Mouse (Mus musculus) bone marrow macrophage, adult 2 months (primary cell): ENCODE results near the gene Ulk4. TPM values are rescaled to one million over a fixed set of nuclear protein-coding genes. Genes with fewer than 3 reads are reported as not detected.

Experiments used
- H3K27ac ChIP-seq: 2 replicates; pipeline ENCODE4 v1.5.1; 2012; ENCODE audit warnings: low read depth, low read length; ENCODE audit not compliant: insufficient read depth
- H3K4me1 ChIP-seq: 2 replicates; pipeline ENCODE4 v1.6.1; 2012; ENCODE audit warnings: low read length; ENCODE audit not compliant: control insufficient read depth, insufficient read depth
- H3K4me3 ChIP-seq: 2 replicates; pipeline ENCODE4 v1.5.1; 2012; ENCODE audit warnings: mild to moderate bottlenecking, low read length, moderate library complexity; ENCODE audit not compliant: insufficient read depth
- CTCF ChIP-seq: IDR thresholded peaks from 2 replicates; pipeline ENCODE4 v1.5.1; 2012; ENCODE audit warnings: low read depth, mild to moderate bottlenecking, low read length, moderate library complexity
- POLR2A ChIP-seq: IDR thresholded peaks from 2 replicates; pipeline ENCODE4 v1.6.1; 2012; ENCODE audit warnings: mild to moderate bottlenecking, low read depth, low read length, borderline replicate concordance
- polyA plus RNA-seq: library from polyadenylated mRNA; stranded (reverse); fragments of >200 nt; gene quantifications from 2 replicates; pipeline ENCODE4 v1.2.4, GENCODE M21; 2012; ENCODE audit not compliant: missing spikeins, insufficient read depth, insufficient read length

Gene Ulk4
- polyA plus RNA-seq, 1 experiment = 1.3 TPM

DNA sequence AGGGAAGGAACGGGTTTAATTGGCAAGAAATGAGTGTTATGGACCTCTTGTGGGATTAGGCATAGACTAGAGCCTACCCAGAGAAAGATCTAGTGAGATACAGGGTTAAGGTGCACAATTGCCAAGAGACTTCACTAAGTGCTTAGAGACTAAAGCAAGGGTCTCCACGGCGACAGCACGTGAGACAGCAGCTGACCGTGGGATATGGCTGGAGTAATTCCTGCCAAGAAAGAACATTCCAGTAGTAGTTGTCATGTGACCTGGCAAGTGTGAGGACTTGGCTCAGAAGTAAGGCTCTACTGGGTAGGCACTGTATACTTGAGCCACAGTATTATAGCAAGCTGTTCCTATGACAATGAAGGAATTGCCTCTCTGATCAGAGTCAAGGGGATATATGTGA is 300.8 kb downstream of the Ulk4 start:
- no peak overlapping the region for H3K27ac ChIP-seq
- H3K4me3 ChIP-seq = no peak overlapping the region
- TF ChIP-seq POLR2A = no peak
- no peak for TF ChIP-seq CTCF
- no peaks in the 10 kb centered on the region for H3K4me1 ChIP-seq

DNA sequence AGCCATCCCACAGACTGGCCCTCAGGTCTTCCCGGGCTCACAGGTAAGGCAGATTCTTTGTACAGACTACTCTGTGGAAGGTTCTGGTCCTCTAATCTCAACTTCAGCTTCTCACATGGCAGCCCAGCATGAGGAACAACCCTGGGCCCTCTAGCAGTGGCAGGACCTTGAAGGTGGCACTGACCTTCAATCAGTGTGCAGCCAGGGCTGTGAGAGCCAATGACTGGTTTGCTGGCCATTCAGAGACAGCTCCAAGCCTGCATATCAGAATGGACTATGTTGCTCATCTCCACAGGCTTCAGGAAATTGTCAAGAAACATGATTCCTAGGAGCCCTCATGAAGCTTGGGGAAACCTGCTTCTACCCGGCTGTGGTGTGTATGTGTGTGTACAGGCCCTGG is 302.8 kb downstream of the Ulk4 start:
- Histone ChIP-seq H3K4me3 (no peak overlapping the region), H3K4me1 (no peaks in the 10 kb centered on the region), H3K27ac (no peak overlapping the region)
- TF ChIP-seq POLR2A (no peak), CTCF (no peak)

DNA sequence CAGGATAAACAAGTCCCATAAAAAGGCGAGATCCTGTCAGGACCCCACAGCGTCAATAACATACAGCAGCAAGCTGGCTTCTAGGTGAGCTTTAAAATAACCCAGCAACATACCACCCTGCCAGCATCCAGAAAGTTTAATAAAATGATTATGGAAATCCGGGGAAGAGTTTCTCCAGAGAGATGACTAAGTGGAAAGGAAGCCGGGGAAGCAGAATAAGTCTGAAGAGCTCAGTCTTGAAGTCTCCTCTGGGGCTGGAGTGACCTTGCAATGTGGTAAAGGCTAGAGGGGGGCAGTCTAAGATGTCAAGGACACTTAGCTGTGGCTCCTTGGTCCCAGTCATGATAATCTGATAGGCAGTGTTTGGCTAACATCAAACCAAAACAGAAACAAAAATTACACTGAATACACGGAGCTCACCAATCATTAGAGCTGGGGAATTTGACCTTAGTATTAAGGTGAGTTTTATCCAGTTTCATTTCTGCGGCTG is 303.9 kb downstream of the Ulk4 start:
- Histone ChIP-seq H3K4me1 (no peaks in the 10 kb centered on the region), H3K27ac (no peak overlapping the region), H3K4me3 (no peak overlapping the region)
- TF ChIP-seq CTCF = no peak

DNA sequence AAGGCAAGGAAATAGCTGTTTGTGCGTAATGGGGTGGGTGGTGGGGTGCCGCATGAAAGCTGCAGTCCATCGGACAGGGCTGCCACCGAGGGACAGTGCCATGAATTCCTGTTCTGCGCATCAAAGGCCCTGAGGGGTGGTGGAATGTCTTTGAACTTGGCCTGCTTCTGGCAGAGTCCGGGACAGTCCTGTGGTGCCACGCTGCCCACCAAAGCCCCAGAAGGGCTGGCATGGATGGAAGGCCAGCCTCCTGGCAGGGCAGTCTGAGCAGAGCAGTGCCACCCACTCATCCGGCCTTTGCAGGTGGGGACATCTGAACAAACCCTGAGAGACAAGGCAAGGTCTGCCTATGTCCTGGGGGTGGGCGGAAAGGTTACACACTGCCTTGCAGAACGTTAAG is 312.0 kb downstream of the Ulk4 start:
- TF ChIP-seq CTCF = no peak
- no peak for TF ChIP-seq POLR2A
- H3K4me1 ChIP-seq = peaks cover 6% of the 10 kb centered on the region; the same call in 1 of the 2 replicates
- H3K4me3 ChIP-seq = no peak overlapping the region
- H3K27ac ChIP-seq = no peak overlapping the region

DNA sequence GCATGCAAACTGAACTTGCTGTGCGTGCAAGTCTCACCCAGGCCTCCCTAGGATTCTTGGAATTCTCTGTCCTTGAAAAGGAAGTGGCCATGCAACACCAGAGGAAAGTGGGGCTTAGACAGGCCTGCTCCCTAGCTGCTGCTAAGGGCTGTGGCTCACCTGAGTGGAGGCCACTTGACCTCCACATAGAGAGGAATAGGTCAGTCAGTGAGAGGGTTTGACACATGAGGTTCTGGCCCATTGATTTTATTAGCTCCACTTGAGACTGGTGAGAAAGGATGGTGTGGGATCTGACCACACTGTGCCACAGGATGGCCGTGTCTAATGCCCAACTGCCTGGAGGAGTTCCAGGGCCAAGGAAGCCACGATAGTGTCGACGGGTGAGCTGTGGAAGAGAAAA is 312.8 kb downstream of the Ulk4 start:
- Histone ChIP-seq H3K4me3 (no peak overlapping the region), H3K27ac (no peak overlapping the region), H3K4me1 (peaks cover 6% of the 10 kb centered on the region; the same call in 1 of the 2 replicates)
- no peak for TF ChIP-seq POLR2A
- no peak for TF ChIP-seq CTCF

DNA sequence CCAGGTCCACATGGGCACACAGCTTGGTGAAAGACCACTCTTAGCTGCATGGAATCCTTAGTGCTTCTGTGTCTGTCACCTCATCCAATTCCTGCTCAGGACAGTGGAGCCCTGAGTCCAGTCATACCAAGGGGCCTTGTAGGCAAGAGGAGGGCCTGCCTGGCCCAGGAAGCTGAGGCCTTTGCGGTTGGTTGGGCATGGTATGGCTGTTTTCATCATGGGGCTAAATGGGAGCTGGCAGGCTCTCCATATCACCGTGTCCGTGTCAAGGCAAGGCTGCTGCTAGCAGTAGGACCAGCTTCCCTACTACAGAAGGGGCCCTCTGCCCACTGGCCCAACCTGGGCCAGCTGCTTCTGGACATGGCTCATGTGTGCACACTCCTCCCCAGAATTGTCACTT is 313.3 kb downstream of the Ulk4 start:
- Histone ChIP-seq H3K27ac (no peak overlapping the region), H3K4me3 (no peak overlapping the region), H3K4me1 (peaks cover 6% of the 10 kb centered on the region; the same call in 1 of the 2 replicates)
- TF ChIP-seq CTCF = no peak
- no peak for TF ChIP-seq POLR2A

DNA sequence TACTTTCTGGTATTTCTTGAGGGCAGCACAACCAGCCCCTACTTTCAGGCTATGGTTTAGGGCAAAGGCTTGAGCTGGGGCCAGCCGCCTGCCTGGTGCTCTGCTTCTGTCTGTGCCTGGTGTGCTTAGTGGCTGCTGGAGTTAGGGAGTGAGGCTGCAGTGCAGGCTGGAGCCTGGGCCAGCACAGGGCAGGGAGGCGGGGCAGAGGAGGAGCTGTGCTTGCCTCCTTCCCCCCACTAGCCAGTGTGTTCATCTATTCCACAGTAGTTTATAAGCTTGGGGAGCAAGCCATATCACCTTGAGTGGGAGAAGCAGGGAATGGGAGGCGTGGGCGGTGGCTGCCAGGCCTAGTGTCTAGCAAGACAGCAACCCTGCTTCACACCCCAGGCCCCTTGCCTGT is 313.9 kb downstream of the Ulk4 start:
- H3K27ac ChIP-seq = no peak overlapping the region
- H3K4me3 ChIP-seq = no peak overlapping the region
- TF ChIP-seq CTCF (no peak), POLR2A (no peak)
- H3K4me1 ChIP-seq = peaks cover 6% of the 10 kb centered on the region; the same call in 1 of the 2 replicates

DNA sequence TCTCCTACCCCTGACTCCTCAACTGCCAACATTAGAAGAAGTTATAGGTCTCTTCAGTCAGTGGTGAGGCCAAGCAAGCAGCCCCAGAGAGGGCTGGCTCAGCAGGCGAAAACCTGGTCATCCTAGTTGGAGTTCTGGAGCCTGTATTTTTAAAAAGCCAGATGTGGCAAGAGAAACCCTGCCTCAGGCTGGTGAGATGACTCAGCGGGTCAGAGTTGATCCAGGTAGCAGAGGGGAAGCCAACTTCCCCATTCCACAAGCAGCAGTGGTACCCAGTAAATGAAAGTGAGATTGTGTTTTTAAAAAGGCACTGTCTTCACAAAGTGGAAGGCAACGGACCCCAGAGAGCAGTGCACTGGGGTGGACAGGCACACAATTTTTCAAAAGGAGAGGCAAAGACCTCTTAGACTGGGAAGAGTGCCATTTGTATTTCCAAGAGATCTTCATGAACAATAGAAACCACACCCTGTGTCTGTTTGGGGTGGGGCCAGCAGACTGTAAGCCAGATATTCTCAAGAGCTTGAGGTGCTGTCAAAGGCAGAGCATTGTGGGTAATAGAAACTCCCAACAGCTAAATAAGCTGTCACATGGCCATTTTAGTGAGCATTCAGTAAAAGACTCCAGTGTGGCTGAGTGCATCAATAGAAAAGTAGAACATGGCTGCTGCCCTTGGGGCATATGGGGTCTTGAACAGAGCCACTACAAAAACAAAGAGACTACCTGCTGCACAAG is 314.9 kb downstream of the Ulk4 start:
- Histone ChIP-seq H3K4me1 (peaks cover 6% of the 10 kb centered on the region; the same call in 1 of the 2 replicates), H3K27ac (no peak overlapping the region), H3K4me3 (no peak overlapping the region)
- TF ChIP-seq CTCF (no peak), POLR2A (no peak)

DNA sequence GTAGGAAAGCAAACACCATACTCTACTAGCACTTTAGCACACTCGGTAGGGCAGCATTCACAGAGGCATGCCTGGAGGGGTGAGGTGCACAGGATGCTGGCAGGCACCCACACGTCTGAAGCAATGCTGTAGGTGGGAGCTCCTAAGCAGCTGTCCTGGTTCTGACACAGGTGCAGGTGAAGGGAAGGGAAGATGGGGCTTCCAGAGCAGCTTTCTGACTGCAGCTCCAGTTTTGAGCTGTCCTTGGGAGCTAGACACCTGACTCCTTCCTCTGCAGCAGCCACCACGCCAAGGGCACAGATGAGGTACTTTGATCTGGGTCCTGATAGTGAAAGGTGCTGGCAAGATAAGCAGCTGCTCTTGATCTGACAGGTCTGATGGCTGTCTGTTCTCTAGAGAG is 315.5 kb downstream of the Ulk4 start:
- Histone ChIP-seq H3K27ac (no peak overlapping the region), H3K4me3 (no peak overlapping the region), H3K4me1 (peaks cover 6% of the 10 kb centered on the region; the same call in 1 of the 2 replicates)
- TF ChIP-seq POLR2A (no peak), CTCF (no peak)

DNA sequence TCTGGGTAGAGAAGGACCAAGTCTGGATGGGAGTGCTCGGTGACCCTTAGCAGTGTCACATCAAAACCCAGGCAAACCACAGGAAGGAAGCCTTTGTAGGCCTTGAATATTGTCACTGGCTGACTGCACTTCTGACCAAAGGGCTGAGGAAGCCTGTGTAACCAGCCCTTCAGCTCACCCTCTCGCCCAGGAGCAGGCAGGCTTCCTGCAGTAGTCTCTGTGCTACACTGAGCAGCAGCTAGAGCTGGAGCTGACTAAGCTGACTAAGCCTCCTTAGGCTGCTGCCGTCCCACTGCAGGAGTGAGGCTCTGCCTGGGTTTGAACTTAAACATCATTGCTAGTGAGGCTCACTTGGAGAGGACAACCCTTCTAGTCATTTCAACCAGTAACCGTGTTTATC is 316.4 kb downstream of the Ulk4 start:
- Histone ChIP-seq H3K4me3 (no peak overlapping the region), H3K4me1 (peaks cover 6% of the 10 kb centered on the region; the same call in 1 of the 2 replicates), H3K27ac (no peak overlapping the region)
- no peak for TF ChIP-seq CTCF
- TF ChIP-seq POLR2A = no peak

DNA sequence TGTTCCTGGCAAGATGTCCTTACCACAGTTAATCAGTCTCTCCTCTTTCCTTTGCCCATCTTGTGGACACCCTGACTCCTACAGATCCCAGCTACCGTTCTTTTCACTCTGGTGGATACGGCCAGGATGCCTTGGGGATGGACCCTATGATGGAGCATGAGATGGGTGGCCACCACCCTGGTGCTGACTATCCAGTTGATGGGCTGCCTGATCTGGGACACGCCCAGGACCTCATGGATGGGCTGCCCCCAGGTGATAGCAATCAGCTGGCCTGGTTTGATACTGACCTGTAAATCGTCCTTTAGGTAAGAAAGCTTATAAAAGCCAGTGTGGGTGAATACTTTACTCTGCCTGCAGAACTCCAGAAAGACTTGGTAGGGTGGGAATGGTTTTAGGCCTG is 317.8 kb downstream of the Ulk4 start:
- TF ChIP-seq POLR2A (no peak), CTCF (no peak)
- Histone ChIP-seq H3K27ac (no peak overlapping the region), H3K4me1 (peaks cover 6% of the 10 kb centered on the region; the same call in 1 of the 2 replicates), H3K4me3 (no peak overlapping the region)
